Mouse (Mus musculus): Measurements from ENCODE around the gene Trim12a.

DNA sequence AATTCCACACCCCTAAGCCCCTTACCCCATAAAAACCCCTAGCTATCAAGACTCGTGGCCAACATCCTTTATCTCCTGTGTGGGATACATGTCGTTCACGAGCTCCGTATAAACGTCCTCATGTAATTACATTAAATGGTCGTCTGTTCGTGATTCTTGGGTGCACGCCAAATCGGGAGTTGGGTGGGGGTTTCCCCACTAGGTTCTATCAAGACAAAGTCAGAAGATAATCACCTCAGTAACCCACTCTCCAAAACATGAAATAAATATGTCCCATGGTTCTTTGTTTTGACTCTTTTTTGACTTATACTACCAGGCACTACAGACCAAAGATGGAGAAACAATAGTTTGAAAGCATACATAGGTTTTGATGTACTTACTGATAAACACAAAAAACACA, 6.8 kb upstream of the Trim12a start:
- TF ChIP-seq CTCF (IDR thresholded peaks at IDR 0.05; ENCODE audit: low read depth) = no peak
- no peak for TF ChIP-seq EP300 (IDR thresholded peaks at IDR 0.05; ENCODE audit: low read depth)

Measured in liver, embryonic 14.5 days (tissue).